Mouse (Mus musculus): ENCODE measurements around the gene Mrps5. TPM values are rescaled to one million over a fixed set of nuclear protein-coding genes. Genes with fewer than 3 reads are reported as not detected.

The Mrps5 gene
- polyA plus RNA-seq, 1 experiment = 70.3 TPM

GRCm38 (mm10) chr2:127635581-127635980 lies 48.6 kb downstream of the Mrps5 start:
- Histone ChIP-seq H3K27ac (ENCODE audit: insufficient read depth, low read length) (no peak overlapping the region), H3K4me1 (ENCODE audit: control insufficient read depth, insufficient read depth, low read length) (no peaks in the 10 kb centered on the region), H3K4me3 (ENCODE audit: insufficient read depth, low read length) (no peak overlapping the region)
- no peak for TF ChIP-seq CTCF (IDR thresholded peaks at IDR 0.05; ENCODE audit: borderline replicate concordance, insufficient read depth, low read length)
- no peak for TF ChIP-seq POLR2A (IDR thresholded peaks at IDR 0.05; ENCODE audit: low read depth, low read length)

DNA sequence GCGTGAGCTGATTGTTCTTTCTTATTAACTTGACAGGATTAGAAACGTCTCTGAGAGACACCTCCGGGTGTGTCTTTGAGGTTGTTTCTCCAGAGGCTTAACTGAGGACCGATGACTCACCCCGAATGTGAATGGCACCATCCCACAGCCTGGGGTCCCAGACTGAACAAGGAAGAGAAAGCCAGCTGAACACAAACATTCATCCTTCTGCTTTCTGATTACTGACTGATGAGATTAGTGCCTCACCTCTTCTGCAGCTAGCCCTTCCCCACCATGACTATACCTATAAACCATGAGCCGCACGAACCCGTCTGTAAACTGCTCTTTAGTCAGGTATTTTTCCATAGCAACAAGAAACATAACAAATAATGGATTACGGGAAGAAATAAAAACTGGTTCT lies 52.0 kb downstream of the Mrps5 start:
- no peaks in the 10 kb centered on the region for H3K4me1 ChIP-seq (ENCODE audit: control insufficient read depth, insufficient read depth, low read length)
- TF ChIP-seq CTCF (IDR thresholded peaks at IDR 0.05; ENCODE audit: borderline replicate concordance, insufficient read depth, low read length) = no peak
- no peak for TF ChIP-seq POLR2A (IDR thresholded peaks at IDR 0.05; ENCODE audit: low read depth, low read length)
- H3K27ac ChIP-seq (ENCODE audit: insufficient read depth, low read length) = no peak overlapping the region
- H3K4me3 ChIP-seq (ENCODE audit: insufficient read depth, low read length) = no peak overlapping the region

- TF ChIP-seq CTCF (IDR thresholded peaks at IDR 0.05; ENCODE audit: borderline replicate concordance, insufficient read depth, low read length) (no peak), POLR2A (IDR thresholded peaks at IDR 0.05; ENCODE audit: low read depth, low read length) (no peak)
- Histone ChIP-seq H3K27ac (ENCODE audit: insufficient read depth, low read length) (no peak overlapping the region), H3K4me1 (ENCODE audit: control insufficient read depth, insufficient read depth, low read length) (no peaks in the 10 kb centered on the region), H3K4me3 (ENCODE audit: insufficient read depth, low read length) (no peak overlapping the region)
These were observed 57.0 kb downstream of the Mrps5 start for GRCm38 (mm10) chr2:127643728-127644704.

DNA sequence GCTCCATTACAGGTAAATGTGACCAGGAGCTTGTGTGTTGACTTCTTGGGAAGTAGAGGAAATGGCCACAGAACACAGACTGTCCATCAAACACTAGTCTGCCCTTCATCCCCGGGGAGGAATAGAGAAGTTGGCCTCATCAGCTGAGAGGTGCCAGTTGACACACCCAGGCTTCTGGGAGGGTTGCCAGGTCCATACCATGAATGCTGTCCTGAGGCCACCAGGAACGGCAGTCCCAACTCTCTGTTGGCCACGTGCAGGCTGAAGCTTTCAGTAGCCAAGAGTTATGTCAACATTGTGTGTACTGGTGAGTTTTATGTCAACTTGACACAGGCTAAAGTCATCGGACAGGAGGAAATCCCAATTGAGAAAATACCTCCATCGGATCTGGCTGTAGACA lies 59.9 kb downstream of the Mrps5 start:
- Histone ChIP-seq H3K27ac (ENCODE audit: insufficient read depth, low read length) (no peak overlapping the region), H3K4me3 (ENCODE audit: insufficient read depth, low read length) (no peak overlapping the region), H3K4me1 (ENCODE audit: control insufficient read depth, insufficient read depth, low read length) (no peaks in the 10 kb centered on the region)
- TF ChIP-seq CTCF (IDR thresholded peaks at IDR 0.05; ENCODE audit: borderline replicate concordance, insufficient read depth, low read length) (no peak), POLR2A (IDR thresholded peaks at IDR 0.05; ENCODE audit: low read depth, low read length) (no peak)

GRCm38 (mm10) chr2:127648145-127648544 lies 61.1 kb downstream of the Mrps5 start:
- Histone ChIP-seq H3K4me3 (ENCODE audit: insufficient read depth, low read length) (no peak overlapping the region), H3K4me1 (ENCODE audit: control insufficient read depth, insufficient read depth, low read length) (no peaks in the 10 kb centered on the region), H3K27ac (ENCODE audit: insufficient read depth, low read length) (no peak overlapping the region)
- TF ChIP-seq POLR2A (IDR thresholded peaks at IDR 0.05; ENCODE audit: low read depth, low read length) = no peak
- TF ChIP-seq CTCF (IDR thresholded peaks at IDR 0.05; ENCODE audit: borderline replicate concordance, insufficient read depth, low read length) = no peak

DNA sequence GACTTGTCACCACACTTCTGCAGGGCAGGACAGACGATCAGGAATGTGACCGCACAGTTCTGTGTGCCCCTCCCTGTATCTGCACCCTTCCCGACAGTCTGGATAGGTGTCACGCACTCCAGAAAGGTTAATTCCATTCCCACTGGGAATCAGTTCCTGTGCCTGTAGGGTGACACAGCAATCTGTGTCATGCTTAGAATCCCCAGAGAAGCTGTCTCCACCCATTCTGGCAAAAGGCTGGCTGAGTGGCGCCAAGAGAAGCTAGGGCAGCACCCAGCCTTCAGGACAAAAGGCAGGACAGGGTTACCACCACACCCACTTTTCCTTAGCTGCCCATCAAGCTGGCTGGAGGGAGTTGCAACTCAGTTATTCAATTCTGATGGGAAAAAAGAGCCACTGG lies 62.9 kb downstream of the Mrps5 start:
- Histone ChIP-seq H3K27ac (ENCODE audit: insufficient read depth, low read length) (no peak overlapping the region), H3K4me1 (ENCODE audit: control insufficient read depth, insufficient read depth, low read length) (no peaks in the 10 kb centered on the region), H3K4me3 (ENCODE audit: insufficient read depth, low read length) (no peak overlapping the region)
- no peak for TF ChIP-seq CTCF (IDR thresholded peaks at IDR 0.05; ENCODE audit: borderline replicate concordance, insufficient read depth, low read length)
- TF ChIP-seq POLR2A (IDR thresholded peaks at IDR 0.05; ENCODE audit: low read depth, low read length) = no peak

DNA sequence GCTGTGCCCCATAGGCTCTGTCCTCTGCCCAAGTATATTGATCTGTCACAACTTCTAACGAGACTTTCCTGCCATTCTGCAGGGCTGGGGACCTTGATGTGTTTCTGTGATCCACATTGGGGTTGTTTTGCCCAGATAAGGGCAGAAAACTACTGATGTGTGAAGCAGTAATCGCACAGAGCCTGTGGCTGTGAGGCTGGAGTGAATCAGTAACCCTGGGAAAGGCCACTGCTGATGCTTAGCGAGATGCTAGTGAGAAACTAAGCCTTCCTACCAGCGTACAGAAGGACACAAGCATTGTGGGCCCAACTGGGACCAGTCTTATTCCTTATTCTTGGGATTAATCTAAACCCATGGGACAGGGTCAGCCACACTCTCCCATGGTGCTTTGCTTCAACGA lies 64.6 kb downstream of the Mrps5 start:
- Histone ChIP-seq H3K4me3 (ENCODE audit: insufficient read depth, low read length) (no peak overlapping the region), H3K4me1 (ENCODE audit: control insufficient read depth, insufficient read depth, low read length) (no peaks in the 10 kb centered on the region), H3K27ac (ENCODE audit: insufficient read depth, low read length) (no peak overlapping the region)
- TF ChIP-seq CTCF (IDR thresholded peaks at IDR 0.05; ENCODE audit: borderline replicate concordance, insufficient read depth, low read length) (no peak), POLR2A (IDR thresholded peaks at IDR 0.05; ENCODE audit: low read depth, low read length) (no peak)

DNA sequence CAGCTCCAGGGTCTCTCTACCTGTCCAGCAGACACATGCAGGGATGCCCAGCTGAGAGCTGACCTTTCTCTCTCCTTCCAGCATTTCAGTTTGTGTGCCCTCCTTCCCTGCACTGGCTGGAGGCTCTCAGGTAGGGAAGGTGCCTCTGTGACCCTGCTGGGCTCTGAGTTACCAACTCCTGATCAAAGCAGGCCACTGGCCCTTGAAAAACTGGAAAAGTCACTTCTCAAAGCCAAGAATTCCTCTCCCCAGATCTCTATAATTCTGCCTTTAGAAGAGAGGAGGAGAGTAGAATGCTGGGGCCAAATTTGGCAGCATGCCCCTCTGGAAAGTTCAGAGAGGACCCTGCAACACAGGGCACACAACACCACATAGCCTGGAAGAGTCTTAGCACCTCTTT lies 65.3 kb downstream of the Mrps5 start:
- no peaks in the 10 kb centered on the region for H3K4me1 ChIP-seq (ENCODE audit: control insufficient read depth, insufficient read depth, low read length)
- TF ChIP-seq CTCF (IDR thresholded peaks at IDR 0.05; ENCODE audit: borderline replicate concordance, insufficient read depth, low read length) (no peak), POLR2A (IDR thresholded peaks at IDR 0.05; ENCODE audit: low read depth, low read length) (no peak)
- H3K4me3 ChIP-seq (ENCODE audit: insufficient read depth, low read length) = no peak overlapping the region
- H3K27ac ChIP-seq (ENCODE audit: insufficient read depth, low read length) = no peak overlapping the region

DNA sequence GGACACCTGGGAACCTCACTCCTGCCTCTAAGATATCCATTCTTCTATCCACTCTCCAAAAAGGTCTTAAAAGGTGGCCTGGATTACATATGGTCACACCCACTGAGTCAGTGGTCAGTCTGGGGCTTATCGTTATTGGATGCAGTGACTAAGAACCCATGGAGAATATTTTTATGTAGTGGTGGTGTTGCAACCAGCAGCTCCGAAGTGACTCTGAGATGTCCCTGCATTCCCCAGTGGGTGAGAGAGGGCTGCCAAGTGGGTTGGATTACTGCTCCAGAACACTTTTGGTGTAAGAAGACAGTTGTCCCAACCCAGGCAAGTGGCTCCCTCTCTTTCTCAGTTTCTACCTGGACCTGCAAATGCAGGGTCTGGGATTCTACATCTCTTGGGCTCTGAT lies 65.8 kb downstream of the Mrps5 start:
- no peaks in the 10 kb centered on the region for H3K4me1 ChIP-seq (ENCODE audit: control insufficient read depth, insufficient read depth, low read length)
- no peak overlapping the region for H3K4me3 ChIP-seq (ENCODE audit: insufficient read depth, low read length)
- no peak overlapping the region for H3K27ac ChIP-seq (ENCODE audit: insufficient read depth, low read length)
- TF ChIP-seq CTCF (IDR thresholded peaks at IDR 0.05; ENCODE audit: borderline replicate concordance, insufficient read depth, low read length) = no peak
- TF ChIP-seq POLR2A (IDR thresholded peaks at IDR 0.05; ENCODE audit: low read depth, low read length) = no peak

DNA sequence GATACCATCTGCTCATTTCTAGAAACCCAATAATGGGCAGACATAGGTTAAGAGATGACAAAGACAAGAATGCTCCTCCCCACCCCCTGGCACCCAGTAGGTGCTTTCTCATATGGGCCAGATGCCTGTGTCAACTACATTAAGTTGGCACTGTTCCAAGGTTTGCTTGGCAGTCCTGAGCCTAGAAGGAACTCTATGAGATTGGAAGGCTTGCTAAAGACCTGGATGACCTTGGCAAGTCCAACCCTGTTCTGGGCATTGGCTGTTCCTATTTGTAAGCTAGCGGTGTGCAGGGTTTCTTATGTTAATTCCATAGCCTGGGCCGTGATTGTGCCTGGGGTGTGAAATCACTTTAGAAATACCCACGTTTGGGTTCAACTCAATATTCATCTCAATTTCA lies 67.8 kb downstream of the Mrps5 start:
- no peak for TF ChIP-seq CTCF (IDR thresholded peaks at IDR 0.05; ENCODE audit: borderline replicate concordance, insufficient read depth, low read length)
- no peak overlapping the region for H3K27ac ChIP-seq (ENCODE audit: insufficient read depth, low read length)
- H3K4me1 ChIP-seq (ENCODE audit: control insufficient read depth, insufficient read depth, low read length) = no peaks in the 10 kb centered on the region
- H3K4me3 ChIP-seq (ENCODE audit: insufficient read depth, low read length) = no peak overlapping the region
